Mouse (Mus musculus) CD4-positive naive resting alpha-beta T cell, adult 76 days (primary cell): ENCODE results near the gene 4933415A04Rik. TPM values are rescaled to one million over a fixed set of nuclear protein-coding genes. Genes with fewer than 3 reads are reported as not detected.

Source experiments
- total RNA-seq: library from RNA; stranded (reverse); gene quantifications from one replicate; pipeline ENCODE4 v1.2.4, GENCODE M21; 2023

Gene 4933415A04Rik
- total RNA-seq = not detected

DNA sequence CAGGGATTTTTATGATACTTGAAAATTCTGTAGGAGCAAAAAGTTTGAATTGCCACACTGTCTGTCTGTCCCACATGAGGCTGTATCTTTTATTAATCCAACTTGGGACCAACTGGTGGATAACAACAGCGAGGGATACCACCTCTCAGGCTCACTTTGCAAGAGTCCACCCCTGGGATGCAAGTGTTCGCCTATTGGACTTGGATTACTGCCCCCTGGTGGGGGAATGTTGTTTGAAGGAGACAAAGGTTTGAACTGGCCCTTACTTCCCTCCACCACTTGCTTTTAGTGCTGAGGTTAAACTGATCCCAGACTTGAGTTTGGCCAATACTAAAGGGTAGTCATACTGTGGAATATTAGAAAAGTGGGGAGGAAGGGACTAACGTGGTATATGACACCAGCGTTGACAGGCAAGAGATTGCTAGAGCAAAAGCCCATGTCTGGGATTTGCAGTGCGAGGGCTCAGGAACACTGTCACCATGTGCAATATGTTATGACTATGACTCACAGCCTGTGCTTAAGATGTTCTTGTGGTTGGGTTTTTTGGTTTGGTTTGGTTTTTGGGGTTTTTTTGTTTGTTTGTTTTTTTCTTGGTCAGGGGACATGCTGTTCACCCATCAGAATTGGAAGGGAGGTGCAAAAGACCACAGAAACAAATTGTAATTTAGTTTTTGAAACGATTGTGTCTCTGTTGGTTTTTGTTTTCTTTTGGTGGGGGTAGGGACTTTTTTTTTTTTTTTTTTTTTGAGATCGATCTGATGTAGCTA is at the start of gene 4933415A04Rik:
Gene 4933415A04Rik, plus strand, starts transcription at position 717 of the 767 bp plus-strand sequence.

GRCm38 (mm10) chr11:43601440-43601839 is 14.6 kb downstream of the 4933415A04Rik start, which contains the start of gene Fabp6:
Fabp6 (minus strand) TSS chr11:43601540.

Other genes starting within 250 kb of the 4933415A04Rik start
- gene Pttg1, start 160.8 kb upstream of the 4933415A04Rik start, total RNA-seq = 59.3 TPM
- gene Slu7, start 153.3 kb upstream of the 4933415A04Rik start, total RNA-seq = 114 TPM
- not detected for gene C1qtnf2, start 112.8 kb upstream of the 4933415A04Rik start, total RNA-seq
- gene Ccnjl, start 58.3 kb upstream of the 4933415A04Rik start, total RNA-seq = 1.3 TPM
- not detected for gene Fabp6, start 14.5 kb downstream of the 4933415A04Rik start, total RNA-seq
- 66.5 TPM for gene Pwwp2a, start 95.0 kb downstream of the 4933415A04Rik start, total RNA-seq
- 42.7 TPM for gene Ttc1, start 161.0 kb downstream of the 4933415A04Rik start, total RNA-seq